Mouse (Mus musculus) B cell, adult 2 months (primary cell): ENCODE data around the gene Gm49355.
A peak's percentile ranks its signal among the peaks of the same experiment; 100 is the strongest.
"Not testable (repeated sequence)": the region's sequence is repeated elsewhere in the genome, so short reads cannot be mapped to it uniquely, and the experiment has no call there.

Experiments
- DNase-seq, 2 experiments: peaks; one replicate each; pipeline ENCODE4 v3.0.0; 2022

The Gm49355 gene

DNA sequence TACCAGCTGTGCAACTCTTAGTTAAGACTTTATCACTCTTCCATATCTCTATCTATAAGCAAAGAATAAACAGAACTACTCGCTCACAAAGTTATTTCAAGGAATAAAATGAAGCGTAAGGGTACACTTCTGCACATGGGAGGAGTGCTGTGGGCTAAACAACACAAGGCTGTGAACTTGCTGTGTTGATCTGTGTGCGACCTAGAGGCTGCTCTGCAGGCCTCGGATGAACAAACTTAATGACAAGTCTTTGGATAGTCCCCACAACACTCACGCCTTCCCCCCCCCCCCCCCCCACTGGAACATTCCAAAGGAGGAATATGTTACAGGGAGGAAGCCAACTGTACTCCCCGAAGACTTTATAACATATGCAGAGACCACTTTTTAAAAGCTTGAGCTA lies at the start of gene Gm49355:
Gene Gm49355, plus strand, starts transcription at position 336 of the 400 bp plus-strand sequence.
- no peak for DNase-seq

DNA sequence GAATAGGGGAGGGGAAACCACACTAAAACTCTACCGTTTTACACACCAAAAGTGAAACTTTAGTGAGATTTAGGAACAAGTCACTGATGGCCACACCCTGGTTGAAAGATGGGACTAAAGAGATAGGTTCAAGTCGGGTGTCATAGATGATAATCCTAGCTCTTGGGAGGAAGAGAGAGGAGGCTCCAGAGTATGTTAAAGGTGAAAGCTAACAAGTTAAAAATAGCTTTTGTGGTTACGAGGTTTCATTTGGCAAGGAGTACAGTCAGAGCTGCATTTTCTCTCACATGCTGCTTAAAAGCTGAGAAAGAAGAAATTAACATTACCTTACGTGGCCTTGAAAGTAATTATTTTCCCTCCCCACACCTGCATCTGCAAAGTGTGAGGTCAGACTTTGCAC lies 40.0 kb upstream of the Gm49355 start:
- DNase-seq: no peak

DNA sequence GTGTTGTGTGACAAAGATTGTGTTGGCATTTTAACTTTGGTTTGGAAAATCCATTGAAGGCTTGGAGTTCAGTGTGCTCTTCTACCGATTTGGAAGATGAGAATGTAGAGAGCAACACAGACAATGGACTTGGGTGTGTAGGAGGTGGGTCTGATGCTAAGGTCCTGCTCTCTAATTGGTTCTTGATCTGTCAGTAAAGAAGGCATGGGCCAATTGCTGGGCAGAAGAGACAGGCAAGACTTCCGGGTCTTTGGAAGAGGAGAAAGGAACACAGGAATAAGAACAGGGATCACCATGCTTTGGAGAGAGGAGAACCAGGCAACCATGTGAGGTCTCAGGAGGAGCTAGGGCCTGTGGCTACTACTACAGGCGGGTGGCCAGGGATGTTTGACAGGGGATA lies 7.7 kb upstream of the Gm49355 start:
- DNase-seq: no peak

DNA sequence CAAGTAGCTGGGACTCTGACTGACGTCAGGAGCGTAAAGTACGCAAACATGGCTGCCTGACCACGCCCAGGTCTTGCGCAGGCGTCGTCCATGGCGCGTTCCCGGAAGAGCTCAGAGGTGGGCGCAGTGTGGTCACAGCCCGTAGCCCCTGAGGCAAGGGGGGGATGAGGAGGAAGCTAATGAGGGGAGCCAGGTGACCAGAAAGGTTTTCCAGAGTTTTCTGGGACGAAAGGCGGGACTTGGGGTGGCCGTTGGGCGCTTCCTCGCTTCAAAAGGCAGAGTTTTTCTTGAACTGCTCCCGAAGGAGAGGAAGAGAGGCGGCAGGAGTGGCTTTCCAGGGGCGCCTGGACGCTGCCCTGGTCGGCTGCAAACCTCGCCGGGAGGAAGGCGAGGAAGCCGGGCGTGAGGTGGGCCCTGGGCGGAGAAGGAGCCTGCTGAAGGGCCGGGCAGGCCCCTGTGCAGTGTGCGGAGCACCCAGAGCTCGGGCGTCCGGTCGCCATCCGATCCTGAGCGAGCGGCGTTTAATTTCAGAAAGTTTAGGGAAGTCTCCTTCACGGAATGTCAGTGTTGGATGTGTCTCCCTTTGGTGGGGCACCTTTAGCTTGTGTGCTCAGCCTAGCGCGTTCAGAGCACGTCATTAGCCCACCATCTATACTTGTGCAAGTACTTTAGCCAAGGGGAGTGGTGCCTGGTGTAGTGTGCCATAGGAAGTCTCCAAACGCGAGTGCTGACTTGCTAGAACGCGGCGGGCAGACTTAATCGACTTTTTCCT lies 551 bp downstream of the Gm49355 start, which contains the start of gene 3830406C13Rik:
Gene 3830406C13Rik, plus strand, starts transcription at position 33 of the 772 bp plus-strand sequence.
- DNase-seq: peak; percentile 82 to 83

DNA sequence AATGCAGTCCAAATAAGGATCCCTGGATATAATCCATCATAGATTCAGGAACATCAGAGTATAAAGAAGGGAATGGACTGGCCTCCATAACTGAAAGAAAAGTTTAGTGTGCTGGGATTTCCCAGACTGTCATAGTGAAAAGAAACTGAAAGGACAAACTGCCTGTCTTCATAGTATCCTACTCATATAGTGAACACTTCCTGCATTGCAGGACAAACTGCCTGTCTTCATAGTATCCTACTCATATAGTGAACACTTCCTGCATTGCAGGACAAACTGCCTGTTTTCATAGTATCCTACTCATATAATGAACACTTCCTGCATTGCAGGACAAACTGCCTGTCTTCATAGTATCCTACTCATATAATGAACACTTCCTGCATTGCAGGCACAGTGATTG lies 6.0 kb downstream of the Gm49355 start:
- not testable (repeated sequence) for DNase-seq

DNA sequence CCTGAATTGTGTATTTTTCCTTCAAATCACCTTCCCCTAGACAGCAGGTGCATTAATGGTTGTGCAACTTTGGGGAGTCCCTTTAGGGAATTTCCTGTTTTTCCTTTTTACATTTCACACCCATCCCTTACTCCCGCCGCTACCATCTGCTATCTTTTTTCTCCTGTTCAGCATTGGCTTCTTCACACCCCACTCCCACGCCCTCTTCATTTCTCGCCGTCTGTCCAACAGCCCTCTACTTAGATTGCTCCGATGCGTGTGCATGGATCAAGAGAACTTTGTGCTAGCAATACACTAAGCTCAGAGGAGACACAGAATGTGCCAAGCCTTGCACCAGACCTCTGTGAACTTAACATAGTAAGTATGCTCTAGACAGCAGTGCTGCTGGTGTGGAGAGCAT lies 12.6 kb downstream of the Gm49355 start:
- DNase-seq: no peak

DNA sequence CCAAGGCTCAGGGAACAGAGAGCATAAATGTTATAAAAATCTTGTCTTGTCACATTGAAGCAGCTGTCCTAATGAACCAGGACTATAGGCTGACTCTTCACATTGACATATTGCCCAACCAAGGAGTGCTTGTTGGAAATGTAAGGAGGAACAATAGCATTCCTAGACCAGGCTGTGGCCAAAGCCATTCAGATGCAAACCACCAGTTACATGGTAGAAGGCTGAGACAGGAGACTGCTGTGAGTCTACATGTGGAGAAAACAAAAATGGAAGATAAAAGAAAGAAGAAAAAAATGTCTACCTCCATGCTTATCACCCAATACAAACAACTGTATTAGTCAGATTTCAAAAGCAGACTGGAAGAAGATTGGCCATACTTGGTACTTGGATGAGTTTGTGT lies 15.4 kb downstream of the Gm49355 start:
- DNase-seq: no peak

DNA sequence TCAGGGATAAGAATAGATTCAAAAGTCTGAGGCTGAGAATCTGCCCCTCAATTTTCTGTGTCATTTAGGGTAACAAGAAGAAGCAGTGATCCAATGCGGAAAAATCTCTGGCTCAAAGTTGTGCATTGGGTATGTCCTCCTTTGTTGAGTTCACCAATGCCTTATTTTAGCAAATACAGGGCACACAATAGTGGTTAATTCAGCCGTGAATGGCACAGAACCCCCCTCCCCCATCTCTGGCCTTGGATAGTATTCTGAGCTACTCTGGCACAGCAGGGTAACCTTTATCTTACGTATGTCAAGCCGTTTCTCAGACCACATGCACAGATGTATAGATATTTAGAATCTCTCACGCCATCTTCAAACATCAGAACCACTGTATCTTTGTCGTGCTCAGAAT lies 15.9 kb downstream of the Gm49355 start:
- no peak for DNase-seq

DNA sequence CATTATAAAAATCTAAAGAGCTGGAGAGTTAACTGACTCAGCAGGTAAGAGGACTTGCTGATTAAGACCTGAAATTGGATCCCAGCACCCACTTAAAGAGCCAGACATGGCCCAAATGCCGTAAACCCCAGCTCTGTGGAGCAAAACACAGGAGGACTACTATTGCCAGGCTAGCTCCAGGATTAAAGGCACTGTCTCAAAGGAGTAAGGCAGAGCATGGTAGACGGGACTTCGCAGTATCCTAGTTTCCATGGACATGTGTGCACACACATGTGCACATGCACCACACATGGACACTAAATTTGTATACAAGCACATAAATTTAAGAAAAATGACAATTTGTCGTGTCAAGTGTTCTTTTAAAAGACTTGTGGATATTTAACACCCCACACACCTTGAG lies 16.5 kb downstream of the Gm49355 start:
- DNase-seq: no peak

DNA sequence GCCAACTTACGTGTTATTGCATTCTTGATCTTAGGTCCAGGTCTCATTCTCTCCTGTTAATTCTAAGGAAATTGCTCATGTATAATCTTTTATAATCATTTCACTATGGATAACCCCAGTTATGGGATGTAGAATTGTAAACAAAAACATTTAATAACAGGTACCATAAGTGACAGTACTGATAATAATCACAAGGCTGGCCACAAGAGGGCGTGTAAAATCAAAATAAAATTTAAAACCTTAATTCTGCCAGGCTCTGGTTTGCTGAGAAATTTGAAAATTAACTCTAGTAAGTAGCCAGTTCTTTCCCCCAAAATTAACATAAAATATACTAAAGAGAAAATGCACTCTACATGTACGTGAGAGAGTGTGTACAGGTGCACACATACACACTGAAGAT lies 16.9 kb downstream of the Gm49355 start:
- no peak for DNase-seq

DNA sequence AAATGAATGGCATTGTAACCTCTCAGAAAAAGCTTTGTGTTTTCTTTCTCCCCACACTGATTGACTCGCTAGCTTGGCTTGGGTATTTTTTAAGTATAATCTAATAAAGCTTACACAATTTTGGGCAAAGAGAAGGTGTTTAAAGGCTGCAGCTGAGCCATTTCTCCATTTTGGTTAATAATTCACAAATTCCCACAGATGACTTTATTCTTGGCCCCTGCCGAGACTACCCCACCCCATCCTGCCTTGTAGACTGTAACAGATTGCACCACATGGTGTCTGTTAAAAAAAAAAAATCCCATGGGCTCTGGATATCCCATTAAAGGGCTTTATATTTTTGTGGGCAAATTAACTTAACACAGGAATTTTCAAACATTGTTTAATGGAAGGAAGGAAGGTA lies 19.3 kb downstream of the Gm49355 start:
- DNase-seq: no peak

DNA sequence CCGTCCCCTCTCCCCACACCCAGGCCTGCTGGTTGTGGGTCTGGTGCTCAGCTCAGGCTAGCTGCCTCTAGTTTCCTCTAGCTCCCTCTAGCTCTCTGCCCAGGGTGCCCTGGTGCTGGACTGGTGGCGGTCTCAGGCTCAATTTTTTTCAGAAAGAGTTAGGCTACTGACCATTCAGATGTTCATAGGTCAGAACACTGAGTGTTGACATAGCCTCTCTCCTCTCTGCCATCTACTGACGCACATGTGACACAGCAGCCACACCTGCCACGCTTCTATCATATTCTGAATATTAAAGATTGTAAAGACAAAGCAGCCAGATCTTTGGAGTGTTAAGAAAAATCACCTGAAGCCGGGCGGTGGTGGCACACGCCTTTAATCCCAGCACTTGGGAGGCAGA lies 49.8 kb downstream of the Gm49355 start:
- no peak for DNase-seq

DNA sequence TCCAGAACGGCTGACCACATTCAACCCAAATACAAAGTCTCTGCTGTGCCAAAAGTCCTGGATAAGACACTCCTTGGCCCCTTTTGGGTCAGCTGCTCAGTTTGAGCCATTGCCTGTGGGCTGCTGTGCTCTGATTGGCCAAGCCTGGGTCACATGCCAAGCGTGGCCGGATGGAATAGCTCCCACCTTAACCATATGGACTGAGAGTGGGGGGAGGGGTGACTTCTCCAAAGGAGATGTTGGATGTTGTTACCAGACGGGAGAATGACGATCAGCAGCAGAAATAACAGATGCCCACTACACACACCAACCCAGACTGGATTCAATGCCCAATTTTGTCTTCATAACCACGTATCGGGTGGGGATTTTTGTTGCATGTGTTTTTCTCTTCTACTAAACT lies 51.1 kb downstream of the Gm49355 start:
- no peak for DNase-seq

DNA sequence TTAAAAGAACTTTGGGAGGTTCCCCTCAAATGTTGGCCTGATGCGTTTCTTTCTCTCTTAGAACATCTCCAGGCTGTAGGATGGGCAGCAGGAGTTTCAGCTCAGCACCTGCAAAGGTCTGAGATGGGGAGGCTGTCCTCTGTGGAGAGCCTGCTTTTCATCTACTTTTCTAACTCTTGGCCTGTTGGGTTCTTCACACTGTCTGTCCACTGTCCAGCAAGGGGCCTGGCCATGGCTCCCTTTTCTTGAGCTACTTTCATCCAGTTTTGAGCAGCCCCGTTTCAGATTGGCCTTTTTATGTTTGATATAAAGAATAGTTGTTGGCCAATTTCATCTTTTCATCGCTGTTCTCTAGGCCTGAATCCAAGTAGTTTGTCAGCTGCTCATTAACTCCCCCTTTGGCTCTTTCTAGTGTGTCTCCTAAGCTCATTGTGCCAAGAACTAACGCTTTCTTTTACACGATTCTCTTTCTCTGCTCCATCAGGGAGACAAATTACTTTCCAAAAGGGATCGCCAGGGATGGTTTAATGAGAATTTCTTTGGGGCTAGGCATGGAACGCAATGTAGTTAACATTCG lies 53.7 kb downstream of the Gm49355 start:
- no peak for DNase-seq

DNA sequence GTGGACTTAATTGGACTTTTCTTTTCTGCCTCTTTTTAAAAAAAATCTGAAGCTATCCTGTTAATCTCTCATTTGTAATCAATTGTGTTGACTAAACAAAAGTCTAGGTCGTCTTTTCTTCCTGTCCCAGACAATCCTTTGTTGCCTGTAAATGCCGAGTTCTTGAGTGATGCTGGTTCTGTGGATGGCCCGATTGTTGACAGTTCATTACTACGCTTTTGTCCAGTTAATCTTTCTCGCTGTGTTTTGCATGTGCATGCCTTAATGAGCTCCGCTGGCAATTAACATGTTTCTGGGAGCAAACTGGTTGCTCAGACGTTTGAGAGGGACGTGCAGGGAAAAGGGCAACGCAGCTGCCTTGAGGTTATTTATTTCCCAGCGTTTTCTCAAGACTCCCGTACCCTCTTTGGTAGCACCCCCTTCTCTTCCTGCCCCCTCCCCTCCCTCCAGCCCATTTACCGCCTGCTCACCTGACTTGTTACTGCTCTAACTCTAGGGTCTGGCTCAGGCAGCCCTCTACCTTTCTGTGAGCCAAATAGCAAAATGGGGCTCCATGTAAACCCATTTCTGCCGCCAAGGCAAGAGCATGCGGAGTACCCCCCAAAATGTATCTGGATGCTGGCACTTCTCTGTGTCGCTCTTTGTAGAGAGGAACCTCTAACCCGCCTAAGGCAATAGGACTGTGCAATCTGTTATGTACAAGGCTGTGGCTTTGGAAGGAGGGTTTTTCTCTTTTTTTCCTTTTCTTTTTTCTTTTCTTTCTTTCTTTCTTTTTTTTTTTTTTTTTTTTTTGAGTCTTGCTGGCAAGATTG lies 54.4 kb downstream of the Gm49355 start:
- DNase-seq: no peak

DNA sequence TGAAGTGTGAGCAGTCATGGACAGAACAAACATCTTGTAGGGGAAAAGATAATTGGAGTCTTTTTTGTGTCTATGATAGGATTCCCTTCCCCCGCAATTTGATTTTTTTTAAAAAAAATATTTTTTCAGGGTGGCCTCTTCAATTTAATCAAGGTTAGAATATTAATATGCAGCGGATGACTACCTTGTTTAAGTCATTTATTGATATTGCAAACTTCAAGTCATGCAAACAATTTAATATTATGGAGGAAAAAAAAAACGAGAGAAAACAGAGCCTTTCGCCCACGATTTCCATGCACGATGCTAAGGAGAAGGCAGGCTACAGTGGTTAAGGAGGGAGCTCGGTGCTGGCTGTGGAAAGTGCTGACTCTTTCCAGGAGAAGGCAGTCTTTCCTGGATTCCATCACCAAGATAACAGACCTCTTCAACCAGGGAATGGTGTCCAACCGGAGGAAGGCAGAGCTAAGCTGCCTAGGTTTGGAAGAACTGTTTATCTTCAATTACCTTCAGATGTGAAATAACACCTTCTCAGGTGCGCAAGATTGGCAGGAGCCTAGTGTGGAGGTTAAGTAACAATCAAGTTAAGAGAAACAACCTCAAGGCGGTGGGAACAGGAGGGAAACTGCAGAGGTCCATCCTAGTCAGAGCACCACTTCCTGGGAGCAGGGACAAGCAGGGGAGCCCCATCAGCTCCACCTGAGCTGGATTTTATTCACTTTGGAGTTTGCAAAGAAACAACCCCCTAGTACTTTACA lies 55.2 kb downstream of the Gm49355 start:
- no peak for DNase-seq

DNA sequence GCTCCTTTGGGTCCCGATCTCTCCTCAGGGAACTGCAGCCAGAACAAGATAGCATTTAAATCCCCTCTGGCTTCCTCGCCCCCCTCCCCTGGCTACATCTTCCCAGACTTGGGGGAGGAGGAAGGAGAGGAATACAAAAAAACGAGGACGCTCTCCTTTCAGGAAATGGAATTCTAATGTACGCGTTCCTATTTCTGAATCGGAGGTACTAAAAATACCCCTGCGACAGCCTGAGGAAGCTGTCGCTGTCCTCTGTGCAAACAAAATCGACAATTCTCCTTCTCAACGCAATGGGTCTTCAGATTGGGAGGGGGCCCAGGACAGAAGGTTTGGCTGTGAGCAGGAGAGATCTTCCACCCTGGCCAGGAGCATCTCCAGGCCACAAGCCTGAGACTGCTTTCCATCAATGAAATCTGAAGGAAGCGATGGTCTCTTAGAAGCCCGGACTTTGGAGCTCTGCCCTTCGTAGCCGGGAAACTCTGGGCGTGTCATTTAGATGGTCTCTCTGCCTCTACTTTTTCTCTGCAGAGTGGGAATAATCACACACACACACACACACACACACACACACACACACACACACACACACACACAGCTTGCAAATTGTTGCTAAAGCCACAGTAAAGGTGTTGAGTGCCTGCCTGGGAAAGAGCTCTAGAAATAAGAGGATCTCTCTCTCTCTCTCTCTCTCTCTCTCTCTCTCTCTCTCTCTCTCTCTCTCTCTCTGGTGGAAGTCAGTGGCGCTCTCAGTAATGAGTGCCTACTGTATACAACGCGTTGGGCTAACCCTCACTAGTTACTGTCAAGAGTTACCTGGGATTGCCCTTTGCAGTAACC lies 56.7 kb downstream of the Gm49355 start:
- no peak for DNase-seq

DNA sequence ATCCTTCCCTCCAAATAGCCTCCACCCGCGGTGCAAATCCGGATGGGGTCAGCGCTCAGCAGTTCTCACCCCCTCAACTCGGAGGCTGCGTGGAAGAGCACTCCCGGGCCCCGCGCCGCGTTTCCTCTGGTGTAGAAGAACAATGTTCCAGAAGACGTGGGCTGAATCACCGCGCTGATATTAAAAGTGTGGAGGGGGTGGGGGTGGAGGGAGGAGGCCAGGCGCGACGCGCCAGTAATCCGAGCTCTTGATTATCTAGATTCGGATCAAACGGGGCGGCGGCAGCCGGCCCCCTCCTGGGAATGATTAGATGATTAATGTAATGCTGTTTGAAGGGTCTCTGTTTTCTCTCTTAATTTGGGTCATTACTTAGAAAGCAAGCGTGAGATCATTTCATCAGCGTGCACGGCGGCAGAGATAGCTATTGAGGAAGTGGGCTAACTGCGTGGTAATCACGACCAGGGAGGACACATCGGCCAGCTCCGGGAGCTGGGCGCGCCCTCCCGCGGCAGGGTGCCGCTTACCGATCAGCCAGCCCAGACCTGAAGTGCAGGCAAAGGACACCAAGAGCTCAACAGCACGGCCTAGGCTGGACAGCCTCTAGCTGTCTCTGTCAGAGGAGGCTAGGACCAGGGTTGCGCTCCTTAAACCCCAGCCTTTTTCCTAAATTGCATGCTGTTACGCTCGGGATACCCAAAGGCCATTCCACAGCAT lies 57.5 kb downstream of the Gm49355 start:
- DNase-seq: no peak

DNA sequence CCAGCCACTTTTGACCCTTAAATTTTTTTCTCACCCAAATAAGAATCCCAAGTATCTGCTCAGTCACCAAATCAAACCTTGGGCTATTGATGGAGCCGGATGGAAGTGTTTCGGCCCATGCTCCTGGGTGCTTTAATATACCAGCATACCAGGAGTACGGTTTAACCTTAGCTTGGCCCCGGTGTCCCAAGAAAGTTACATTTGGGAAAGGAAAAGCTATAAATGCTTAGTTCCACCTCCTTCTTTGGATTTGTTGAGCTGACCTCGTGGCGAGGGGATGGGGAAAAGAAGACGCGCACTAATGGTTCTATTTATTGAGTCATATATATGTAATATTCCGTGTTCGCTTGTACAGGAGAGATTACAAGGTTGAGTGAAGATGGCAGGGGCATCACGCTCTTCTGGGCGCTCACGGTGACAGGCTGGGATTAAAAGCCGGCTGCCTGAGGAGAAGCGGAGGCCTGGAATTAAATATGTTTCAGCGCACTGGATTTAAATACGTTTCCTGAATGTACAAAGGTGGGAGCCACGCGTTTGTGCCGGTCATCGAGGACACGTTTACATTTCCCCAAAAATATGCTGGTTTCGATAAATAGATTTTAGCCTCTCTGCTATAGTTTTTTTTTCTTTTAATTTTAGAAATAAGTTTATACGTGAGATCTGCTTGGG lies 58.1 kb downstream of the Gm49355 start:
- DNase-seq: no peak

DNA sequence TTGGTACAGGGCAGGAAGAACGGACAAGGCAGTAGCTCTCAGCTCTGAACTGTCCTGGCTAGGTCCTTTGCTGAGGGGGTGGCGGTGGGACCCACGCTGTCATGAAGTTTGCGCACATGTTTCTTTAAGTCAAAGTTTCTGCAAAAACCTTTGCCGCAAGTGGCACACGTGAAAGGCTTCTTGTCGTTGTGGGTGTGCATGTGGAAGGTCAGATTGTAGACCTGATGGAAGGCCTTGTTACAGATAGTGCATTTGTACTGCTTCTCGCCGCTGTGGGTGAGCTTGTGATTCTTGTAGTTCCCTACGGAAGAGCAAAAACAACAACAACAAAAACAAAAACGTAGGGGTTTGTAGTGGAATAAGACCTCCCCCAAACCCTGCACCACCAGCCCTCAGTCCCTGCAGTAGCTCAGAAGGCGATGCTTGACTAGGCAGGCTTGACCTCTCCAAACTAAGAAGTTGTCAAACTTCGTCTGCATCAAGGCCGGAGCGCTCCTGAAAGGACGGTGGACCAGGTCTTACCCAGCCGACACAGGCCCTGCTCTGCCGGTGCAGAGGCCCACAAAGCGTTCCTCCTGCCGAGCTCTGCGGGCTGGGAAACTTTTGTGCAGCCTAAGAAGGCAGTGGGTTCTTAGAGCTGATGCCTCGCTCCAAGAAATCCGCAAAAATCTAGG lies 58.8 kb downstream of the Gm49355 start:
- DNase-seq: no peak
